Mouse (Mus musculus): ENCODE measurements around the gene Ugt1a1.

Gene Ugt1a1

DNA sequence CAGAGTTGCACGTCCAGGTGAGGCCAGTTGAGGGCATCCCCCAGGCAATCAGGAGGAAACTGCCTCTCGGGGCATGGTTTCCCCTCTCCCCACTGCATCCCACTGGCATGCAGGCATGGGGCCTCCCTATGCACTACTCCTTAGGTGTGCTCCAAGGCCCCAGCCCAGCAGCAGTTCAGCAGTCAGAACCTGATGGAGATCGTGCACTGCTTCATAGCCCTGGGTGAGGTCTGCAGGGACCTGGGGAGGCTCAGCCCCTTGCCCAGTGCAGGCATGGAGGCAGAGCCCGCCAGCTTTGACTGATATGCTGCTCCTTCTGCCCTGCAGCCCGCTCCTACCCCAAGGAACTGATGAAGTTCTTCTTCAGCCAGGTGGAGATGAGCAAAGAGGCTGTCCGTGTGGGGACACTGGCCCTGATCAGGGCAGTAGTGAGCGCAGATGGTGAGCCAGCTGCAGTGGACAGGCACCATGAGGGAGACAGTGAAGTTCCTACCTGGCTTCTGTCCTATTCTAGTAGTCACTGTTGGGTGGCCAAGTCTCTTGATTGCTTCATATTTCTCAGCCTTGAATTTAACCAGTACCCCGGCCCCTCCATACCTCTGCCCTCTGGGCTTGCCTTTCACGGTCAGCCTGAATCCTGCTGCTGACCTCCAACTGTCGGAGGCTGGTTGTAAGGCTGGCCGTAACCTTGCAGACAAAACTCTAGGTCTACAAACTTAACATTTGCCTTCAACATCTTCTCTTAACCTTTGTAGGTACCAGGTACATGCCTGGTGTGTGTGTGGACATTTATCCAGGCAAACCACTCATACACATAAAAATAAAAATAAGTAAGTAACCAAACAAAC lies 23.5 kb downstream of the Ugt1a1 start:
- DNase-seq: no peak

DNA sequence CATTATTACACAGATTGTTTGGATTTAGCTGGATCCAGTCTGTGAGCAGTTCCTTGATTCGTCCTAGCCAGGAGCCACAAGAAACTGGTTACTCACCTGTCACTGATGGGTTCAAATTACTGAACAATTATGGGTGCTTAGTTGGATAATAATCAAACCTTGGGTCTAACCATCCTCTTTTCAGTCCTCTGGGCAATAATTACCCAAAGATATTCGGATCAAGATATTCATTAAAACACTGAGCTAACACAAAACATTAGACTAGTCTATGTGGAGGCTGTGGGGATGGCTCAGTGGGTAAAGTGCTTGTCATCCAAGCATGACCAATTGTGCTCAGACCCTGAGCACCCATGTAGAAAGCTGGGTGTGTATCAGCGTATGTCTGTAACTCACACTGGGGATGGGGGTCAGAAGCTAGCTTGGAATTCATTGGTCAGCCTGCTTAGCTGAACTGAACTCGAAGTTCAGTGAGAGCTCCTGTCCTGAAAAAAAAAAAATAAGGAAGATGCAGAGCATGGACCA lies 24.2 kb downstream of the Ugt1a1 start:
- peak; percentile 59 to 64 for DNase-seq

- DNase-seq: no peak
These were observed 25.6 kb downstream of the Ugt1a1 start for GRCm38 (mm10) chr1:88237311-88237710.

- no peak for DNase-seq
These were observed 27.0 kb downstream of the Ugt1a1 start for GRCm38 (mm10) chr1:88238771-88239170.

DNA sequence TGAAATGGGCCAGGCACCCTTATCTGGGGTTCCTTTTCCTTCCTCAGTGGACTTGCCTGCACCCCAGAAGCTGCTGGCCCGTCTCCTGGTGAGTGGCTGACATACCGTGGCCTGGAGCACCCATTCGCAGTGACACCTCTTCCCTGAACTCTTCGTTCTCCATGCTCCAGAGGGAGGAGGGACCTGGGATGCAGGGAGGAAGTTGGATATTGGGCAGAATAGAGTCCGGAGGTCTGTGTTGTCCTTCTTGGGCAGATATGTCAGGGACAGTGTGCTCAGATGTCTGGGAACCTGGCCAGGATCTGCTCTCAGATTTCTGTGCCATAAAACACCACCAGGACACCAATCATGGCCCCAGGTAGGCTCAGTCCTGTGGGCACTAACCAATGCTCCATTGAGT lies 28.3 kb downstream of the Ugt1a1 start:
- DNase-seq: no peak

GRCm38 (mm10) chr1:88240579-88240978 lies 28.8 kb downstream of the Ugt1a1 start:
- DNase-seq: no peak

DNA sequence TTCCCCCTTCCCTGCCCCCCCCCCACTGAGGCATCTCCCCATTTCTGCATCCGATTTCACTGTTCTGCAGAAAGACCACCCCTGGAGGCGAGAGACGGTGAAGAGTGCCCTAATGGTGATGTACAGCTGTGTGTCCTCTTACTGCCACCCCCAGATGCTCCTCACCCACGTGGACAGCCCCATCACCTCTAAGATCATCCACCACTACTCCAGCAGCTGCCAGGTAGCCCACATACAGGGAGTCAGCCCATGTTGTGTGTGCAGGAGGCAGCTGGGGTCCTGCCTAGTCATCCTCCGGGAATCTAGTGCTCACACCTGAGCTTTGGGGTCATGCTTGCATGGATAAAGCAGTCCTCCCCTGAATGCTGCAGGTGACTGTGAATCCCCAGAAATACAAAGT lies 32.1 kb downstream of the Ugt1a1 start:
- DNase-seq: no peak

GRCm38 (mm10) chr1:88245881-88246280 lies 34.1 kb downstream of the Ugt1a1 start:
- no peak for DNase-seq

DNA sequence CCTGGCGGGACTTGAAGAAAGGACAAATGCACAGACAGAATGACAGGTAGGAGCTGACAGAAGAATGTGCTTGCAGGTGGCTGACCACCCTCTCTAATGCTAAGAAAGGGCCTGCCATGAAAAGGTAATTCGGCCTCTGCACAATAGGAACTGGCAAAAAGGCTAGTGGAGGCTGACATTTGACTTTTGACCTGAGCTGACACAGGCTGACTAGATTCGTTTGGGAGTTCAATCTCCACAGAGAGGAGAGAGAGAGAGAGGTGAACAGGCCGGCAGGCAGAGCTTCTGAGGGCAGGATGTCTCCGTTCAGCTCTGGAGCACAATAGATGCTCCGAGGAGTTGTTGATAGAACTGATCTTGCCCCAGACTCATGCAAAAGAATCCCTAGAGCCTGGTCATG lies 34.6 kb downstream of the Ugt1a1 start:
- DNase-seq: no peak

- DNase-seq: no peak
These were observed 35.9 kb downstream of the Ugt1a1 start for GRCm38 (mm10) chr1:88247660-88248059.

DNA sequence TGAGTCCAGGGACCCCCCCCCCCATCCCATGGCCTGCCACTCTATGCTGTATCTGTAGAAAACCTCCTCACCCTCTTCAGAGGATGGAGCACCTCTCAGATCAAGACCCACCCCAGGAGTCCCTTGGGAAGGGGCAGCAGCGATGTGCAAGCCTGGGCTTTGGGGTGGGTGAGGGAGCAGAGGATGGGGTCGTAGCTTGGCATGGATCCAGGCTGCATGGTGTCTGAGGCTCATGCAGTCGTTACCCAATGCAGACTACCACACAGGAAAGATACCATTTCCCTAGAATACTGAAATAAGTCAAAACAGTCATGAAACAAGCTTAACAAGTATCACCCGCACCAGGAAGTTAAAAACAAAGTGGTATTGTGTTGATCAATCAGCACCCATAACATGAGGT lies 36.9 kb downstream of the Ugt1a1 start:
- DNase-seq: no peak

DNA sequence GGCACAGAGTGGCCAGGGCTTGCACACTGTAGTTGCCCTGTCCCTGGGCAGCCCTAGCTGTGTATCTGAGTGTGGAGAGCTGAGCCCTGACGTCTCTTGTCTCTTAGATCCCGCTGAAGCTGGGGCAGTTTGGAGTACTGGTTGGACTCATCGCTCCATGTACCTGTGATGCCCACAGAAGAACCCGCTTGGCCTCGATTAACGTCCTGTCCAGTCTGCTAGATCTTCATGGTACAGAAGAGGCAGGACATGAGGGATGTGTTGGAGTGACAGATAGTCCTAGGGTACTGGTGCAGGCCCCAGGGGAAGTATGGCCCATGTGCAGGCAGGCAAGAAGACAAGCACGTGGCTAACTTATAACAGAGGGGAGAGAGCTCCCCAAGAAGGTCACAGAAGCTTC lies 37.8 kb downstream of the Ugt1a1 start:
- no peak for DNase-seq

GRCm38 (mm10) chr1:88250023-88250422 lies 38.3 kb downstream of the Ugt1a1 start:
- DNase-seq: no peak

- no peak for DNase-seq
These were observed 41.3 kb downstream of the Ugt1a1 start for GRCm38 (mm10) chr1:88253106-88253505.

DNA sequence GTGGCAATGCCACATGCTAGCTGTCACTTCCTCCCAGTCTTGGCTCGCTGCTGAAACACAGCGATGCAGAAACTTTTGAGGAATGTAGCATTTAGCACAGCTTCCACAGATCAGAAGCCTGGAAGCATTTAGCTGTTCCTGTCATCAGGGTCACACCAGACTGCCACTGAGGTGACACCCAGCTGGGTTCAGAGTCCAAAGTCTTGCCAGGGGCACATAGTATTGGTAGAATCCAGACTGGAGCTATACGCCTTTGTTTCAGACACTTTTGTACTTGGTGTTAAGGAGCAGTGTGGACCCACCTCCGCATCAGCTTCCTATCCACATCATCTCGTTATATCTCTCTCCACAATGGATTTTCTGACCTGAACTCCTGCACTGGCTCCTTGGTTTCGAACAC lies 41.8 kb downstream of the Ugt1a1 start:
- DNase-seq: no peak

DNA sequence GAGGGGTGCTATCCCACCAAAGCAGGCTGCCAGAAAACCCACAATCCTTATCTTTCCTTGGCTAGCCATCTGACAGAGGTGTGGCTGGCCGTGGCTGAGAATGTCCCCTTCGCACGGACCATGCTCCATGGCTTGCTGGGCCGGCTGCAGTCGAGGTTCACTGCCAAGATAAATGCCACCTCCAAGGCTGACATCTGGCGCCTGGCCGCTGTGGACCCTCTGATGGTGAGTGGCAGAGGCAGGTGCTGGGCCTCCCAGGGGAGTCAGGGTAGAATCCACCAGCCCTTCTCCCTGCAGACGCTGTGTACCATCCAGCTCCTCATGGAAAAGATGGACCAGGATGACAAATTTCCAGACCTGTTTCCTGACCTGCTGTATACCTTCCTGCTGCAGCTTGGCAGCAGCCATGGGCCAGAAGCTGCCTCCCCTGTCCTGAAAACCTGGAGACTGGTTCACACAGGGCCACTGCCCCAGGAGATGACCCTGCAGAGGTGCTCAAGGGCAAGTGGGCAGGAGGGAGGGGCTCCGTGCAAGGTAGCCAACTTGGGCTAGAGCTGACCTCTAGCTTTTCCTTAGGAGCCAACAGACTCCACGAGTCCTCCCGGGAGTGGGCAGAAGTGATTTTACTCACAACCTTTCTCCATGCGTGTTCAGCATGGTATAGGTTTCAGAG lies 43.2 kb downstream of the Ugt1a1 start:
- no peak for DNase-seq

DNA sequence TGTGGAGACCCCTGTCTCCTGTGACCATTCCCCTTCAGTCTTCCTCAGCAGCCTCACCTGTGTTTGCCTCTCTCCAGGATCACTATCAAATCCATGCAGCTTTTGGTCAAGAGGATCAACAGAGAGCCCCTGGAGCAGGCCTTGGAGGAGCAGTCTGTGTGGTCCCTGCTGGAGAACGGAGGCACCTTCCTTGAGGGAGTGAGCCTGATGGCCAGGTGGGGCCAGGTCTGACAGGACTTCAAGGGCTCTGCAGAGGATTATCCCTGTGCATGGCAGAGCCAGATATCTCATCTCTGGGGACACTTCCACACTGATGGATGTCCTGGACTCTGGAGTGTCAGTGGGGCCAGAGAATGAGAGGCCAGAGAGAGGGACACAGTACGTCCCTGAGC lies 43.7 kb downstream of the Ugt1a1 start:
- no peak for DNase-seq

- DNase-seq: no peak
These were observed 44.4 kb downstream of the Ugt1a1 start for GRCm38 (mm10) chr1:88255989-88256754.

- DNase-seq: no peak
These were observed 45.3 kb downstream of the Ugt1a1 start for GRCm38 (mm10) chr1:88256886-88257663.

- DNase-seq: no peak
These were observed 45.9 kb downstream of the Ugt1a1 start for GRCm38 (mm10) chr1:88257681-88258080.

GRCm38 (mm10) chr1:88258361-88258760 lies 46.6 kb downstream of the Ugt1a1 start:
- no peak for DNase-seq

DNA sequence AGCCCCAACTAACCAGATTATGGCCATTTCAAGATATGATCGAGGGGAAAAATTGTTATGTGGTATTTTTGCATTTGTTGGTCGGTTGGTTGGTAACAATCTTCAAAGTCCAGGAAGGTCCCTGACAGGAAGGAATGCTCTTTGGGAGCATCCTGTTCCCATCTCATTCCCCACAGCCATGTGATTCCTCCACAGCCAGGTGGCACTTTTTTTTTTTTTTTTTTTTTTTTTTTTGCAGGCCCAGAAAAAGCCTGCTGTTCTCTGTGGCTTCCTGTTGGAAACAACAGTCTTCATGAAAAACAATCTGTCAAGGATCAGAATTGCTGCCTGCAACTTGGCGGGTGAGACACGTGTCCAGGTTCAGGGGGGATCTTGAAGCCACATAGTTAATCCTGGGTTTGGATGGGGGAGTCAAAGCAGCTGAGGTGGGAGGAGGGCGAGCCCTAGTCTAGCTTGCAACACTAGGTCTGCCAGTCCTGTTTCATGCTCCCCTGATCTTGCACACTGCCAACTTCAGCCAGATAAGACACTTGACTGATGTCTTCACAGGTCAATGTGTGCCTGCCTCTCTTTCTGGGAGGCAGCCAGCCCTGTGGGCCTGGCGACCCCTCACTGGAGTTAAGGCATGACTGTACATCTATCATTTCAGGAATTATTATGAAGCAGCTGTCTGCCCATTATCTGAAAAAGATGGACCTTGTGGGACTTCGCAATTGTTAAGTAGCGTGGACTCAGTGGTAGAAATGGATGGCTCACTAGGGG lies 47.3 kb downstream of the Ugt1a1 start:
- peak in 1 of 2 experiments; percentile 47 for DNase-seq

All from kidney, postnatal 36 days (tissue).